Mouse (Mus musculus) midbrain, embryonic 14.5 days (tissue): Measurements from ENCODE around the gene Ap1m2. TPM values are rescaled to one million over a fixed set of nuclear protein-coding genes. Genes with fewer than 3 reads are reported as not detected.
"Not testable (repeated sequence)": the region's sequence is repeated elsewhere in the genome, so short reads cannot be mapped to it uniquely, and the experiment has no call there.

Experiments
- ATAC-seq: fragments of 200-750 bp; cut with Nextera tagmentation; 2 replicates; pipeline ENCODE4 v1.8.0; 2017; ENCODE audit warnings: moderate number of reproducible peaks, moderate library complexity; ENCODE audit not compliant: low FRiP score, low TSS enrichment
- DNase-seq: peaks from one replicate; pipeline ENCODE4 v3.0.0-alpha.2; 2015
- H3K27ac ChIP-seq: fragments of 300-500 bp; sonication (generic); replicated peaks from 2 replicates; pipeline ENCODE4 v1.5.1; 2014; ENCODE audit warnings: mild to moderate bottlenecking, low read depth, low read length, moderate library complexity
- H3K27me3 ChIP-seq: fragments of 300-500 bp; sonication (generic); 2 replicates; pipeline ENCODE4 v1.6.1; 2014; ENCODE audit warnings: low read length, control low read depth, mixed read lengths; ENCODE audit not compliant: control insufficient read depth, insufficient read depth
- H3K36me3 ChIP-seq: fragments of 300-500 bp; sonication (generic); 2 replicates; pipeline ENCODE4 v1.6.1; 2014; ENCODE audit warnings: low read length, control low read depth; ENCODE audit not compliant: control insufficient read depth, insufficient read depth
- H3K4me1 ChIP-seq: fragments of 300-500 bp; sonication (generic); 2 replicates; pipeline ENCODE4 v1.6.1; 2014; ENCODE audit warnings: mild to moderate bottlenecking, antibody characterized with exemption, low read length, control low read depth; ENCODE audit not compliant: control insufficient read depth, insufficient read depth
- H3K4me2 ChIP-seq: fragments of 300-500 bp; sonication (generic); 2 replicates; pipeline ENCODE4 v1.6.1; 2014; ENCODE audit warnings: mild to moderate bottlenecking, low read length, moderate library complexity
- H3K4me3 ChIP-seq: fragments of 300-500 bp; sonication (generic); replicated peaks from 2 replicates; pipeline ENCODE4 v1.5.1; 2014; ENCODE audit warnings: low read depth, low read length
- H3K9ac ChIP-seq: fragments of 300-500 bp; sonication (generic); replicated peaks from 2 replicates; pipeline ENCODE4 v1.6.1; 2014; ENCODE audit warnings: mild to moderate bottlenecking, low read length, moderate library complexity
- H3K9me3 ChIP-seq: fragments of 300-500 bp; sonication (generic); 2 replicates; pipeline ENCODE4 v1.6.1; 2016; ENCODE audit warnings: low read length, control low read depth, mixed read lengths; ENCODE audit not compliant: control insufficient read depth
- WGBS: fragments of 180-500 bp; shearing (Covaris S2); extraction: QIAGEN DNeasy Blood & Tissue Kit; methylation state at CpG from one replicate; pipeline ENCODE4 v1.1.7; 2014; 5-methylcytosine and 5-hydroxymethylcytosine counted together
- polyA plus RNA-seq: library from polyadenylated mRNA; unstranded; fragments of >200 nt; fragmentation: Nextera tagmentation; extraction: Ambion mirVana; gene quantifications from 2 replicates; pipeline ENCODE4 v1.2.1, GENCODE M21; 2014

The Ap1m2 gene
- polyA plus RNA-seq, 1 experiment from 2014 or later, result 0.88 TPM

- H3K4me2 ChIP-seq, result peak overlapping the region; percentile 70
- DNase-seq (no peak), ATAC-seq (no peak)
- H3K27ac ChIP-seq, result no peak overlapping the region
- H3K9me3 ChIP-seq, result no peaks in the 10 kb centered on the region
- H3K4me1 ChIP-seq, result peaks cover 16% of the 10 kb centered on the region
- 0 out of 2 replicates have a peak overlapping the region, but pooled peaks have one; percentile 20 for H3K9ac ChIP-seq
- WGBS, result 96% methylated on average over 5 of the region's 5 CpGs
- peaks cover 46% of the 10 kb centered on the region for H3K36me3 ChIP-seq
- H3K4me3 ChIP-seq, result no peak overlapping the region
- H3K27me3 ChIP-seq, result no peaks in the 10 kb centered on the region
Observed at GRCm38 (mm10) chr9:21266889-21267288, 45.2 kb downstream of the Ap1m2 start.

GRCm38 (mm10) chr9:21265611-21266010 lies 46.5 kb downstream of the Ap1m2 start:
- H3K27ac ChIP-seq, result no peak overlapping the region
- DNase-seq (no peak), ATAC-seq (peak; percentile 51)
- peak overlapping the region; percentile 84 for H3K9ac ChIP-seq
- peaks cover 16% of the 10 kb centered on the region for H3K4me1 ChIP-seq
- no peaks in the 10 kb centered on the region for H3K27me3 ChIP-seq
- H3K9me3 ChIP-seq, result no peaks in the 10 kb centered on the region
- 6% methylated on average over 11 of the region's 11 CpGs for WGBS
- peak overlapping the region; percentile 90 for H3K4me3 ChIP-seq
- peak overlapping the region; percentile 70 for H3K4me2 ChIP-seq
- H3K36me3 ChIP-seq, result peaks cover 34% of the 10 kb centered on the region

GRCm38 (mm10) chr9:21265000-21265561 lies 47.1 kb downstream of the Ap1m2 start, which contains the start of gene Atg4d:
Gene Atg4d, plus strand, starts transcription at chr9:21265293.
- ATAC-seq, result peak; percentile 98

GRCm38 (mm10) chr9:21264272-21264999 lies 47.7 kb downstream of the Ap1m2 start:
- ATAC-seq (0 out of 2 replicates have a peak, but pooled peaks have one; percentile 3), DNase-seq (no peak)
- peak overlapping the region; percentile 70 for H3K4me2 ChIP-seq
- peaks cover 16% of the 10 kb centered on the region for H3K4me1 ChIP-seq
- peak overlapping the region; percentile 90 for H3K4me3 ChIP-seq
- H3K9ac ChIP-seq, result peak overlapping the region; percentile 57
- no peaks in the 10 kb centered on the region for H3K9me3 ChIP-seq
- H3K36me3 ChIP-seq, result peaks cover 23% of the 10 kb centered on the region
- WGBS, result 17% methylated on average over 17 of the region's 17 CpGs
- no peaks in the 10 kb centered on the region for H3K27me3 ChIP-seq
- peak overlapping the region; percentile 76 for H3K27ac ChIP-seq

More at GRCm38 (mm10) chr9:21265000-21265561, 47.1 kb downstream of the Ap1m2 start, which contains the start of gene Atg4d:
- Histone ChIP-seq H3K36me3 (peaks cover 28% of the 10 kb centered on the region), H3K4me2 (peak within 1 kb of the TSS; percentile 70), H3K9me3 (no peaks in the 10 kb centered on the region), H3K4me1 (peaks cover 16% of the 10 kb centered on the region), H3K27me3 (no peaks in the 10 kb centered on the region), H3K9ac (peak within 1 kb of the TSS; percentile 84), H3K4me3 (peak within 1 kb of the TSS; percentile 90), H3K27ac (peak within 1 kb of the TSS; percentile 76)
- peak; percentile 99 for DNase-seq
- WGBS, result under 1% methylated on average over 49 of the region's 49 CpGs

GRCm38 (mm10) chr9:21261831-21262230 lies 50.3 kb downstream of the Ap1m2 start:
- DNase-seq (no peak), ATAC-seq (no peak)
- Histone ChIP-seq H3K9me3 (no peaks in the 10 kb centered on the region), H3K27me3 (no peaks in the 10 kb centered on the region), H3K4me3 (no peak overlapping the region), H3K4me2 (no peak overlapping the region), H3K9ac (no peak overlapping the region), H3K27ac (no peak overlapping the region), H3K4me1 (peaks cover 15% of the 10 kb centered on the region), H3K36me3 (peaks cover 1% of the 10 kb centered on the region; the same call in 1 of the 2 replicates)
- WGBS, result 69% methylated on average over 2 of the region's 2 CpGs

- H3K9me3 ChIP-seq, result no peaks in the 10 kb centered on the region
- ATAC-seq, result no peak
- peaks cover 3% of the 10 kb centered on the region; the same call in 1 of the 2 replicates for H3K4me1 ChIP-seq
- H3K27ac ChIP-seq, result no peak overlapping the region
- DNase-seq, result no peak
- H3K9ac ChIP-seq, result no peak overlapping the region
- WGBS, result 82% methylated on average over 6 of the region's 6 CpGs
- no peak overlapping the region for H3K4me3 ChIP-seq
- no peak overlapping the region for H3K4me2 ChIP-seq
- H3K36me3 ChIP-seq, result no peaks in the 10 kb centered on the region
- H3K27me3 ChIP-seq, result no peaks in the 10 kb centered on the region
Observed at GRCm38 (mm10) chr9:21260491-21261040, 51.6 kb downstream of the Ap1m2 start.

- not testable (repeated sequence) for H3K9me3 ChIP-seq, H3K27ac ChIP-seq, ATAC-seq, H3K4me1 ChIP-seq, H3K36me3 ChIP-seq, H3K4me2 ChIP-seq, H3K4me3 ChIP-seq, DNase-seq, H3K27me3 ChIP-seq, H3K9ac ChIP-seq
- WGBS, result 78% methylated on average over 4 of the region's 4 CpGs
Observed at GRCm38 (mm10) chr9:21256349-21256748, 55.8 kb downstream of the Ap1m2 start.

GRCm38 (mm10) chr9:21254690-21255089 lies 57.4 kb downstream of the Ap1m2 start:
- no peak for ATAC-seq
- H3K36me3 ChIP-seq, result no peaks in the 10 kb centered on the region
- DNase-seq, result no peak
- H3K27ac ChIP-seq, result no peak overlapping the region
- no peak overlapping the region for H3K4me3 ChIP-seq
- no peaks in the 10 kb centered on the region for H3K9me3 ChIP-seq
- H3K4me1 ChIP-seq, result no peaks in the 10 kb centered on the region
- H3K27me3 ChIP-seq, result peaks cover 9% of the 10 kb centered on the region
- H3K4me2 ChIP-seq, result no peak overlapping the region
- H3K9ac ChIP-seq, result no peak overlapping the region
